Mouse (Mus musculus) neural tube, embryonic 15.5 days (tissue): ENCODE measurements at regions not wholly inside any gene's neighbourhood (a gene's known extent, or its start where the extent isn't known, plus 50 kb on each side); places are given as distances from the start of the nearest gene placed in this dataset.

Experiments used
- ATAC-seq: fragments of 200-750 bp; cut with Nextera tagmentation; 2 replicates; pipeline ENCODE4 v1.8.0; 2017; ENCODE audit warnings: mild to moderate bottlenecking, moderate TSS enrichment, moderate library complexity; ENCODE audit not compliant: low FRiP score
- H3K27ac ChIP-seq: fragments of 300-500 bp; sonication (generic); replicated peaks from 2 replicates; pipeline ENCODE4 v1.5.1; 2015; ENCODE audit warnings: mild to moderate bottlenecking, inconsistent platforms
- H3K27me3 ChIP-seq: fragments of 300-500 bp; sonication (generic); replicated peaks from 2 replicates; pipeline ENCODE4 v1.6.1; 2015; ENCODE audit warnings: inconsistent platforms
- H3K36me3 ChIP-seq: fragments of 300-500 bp; sonication (generic); 2 replicates; pipeline ENCODE4 v1.6.1; 2015; ENCODE audit warnings: inconsistent platforms
- H3K4me1 ChIP-seq: fragments of 300-500 bp; sonication (generic); 2 replicates; pipeline ENCODE4 v1.6.1; 2015; ENCODE audit warnings: inconsistent platforms
- H3K4me2 ChIP-seq: fragments of 300-500 bp; sonication (generic); 2 replicates; pipeline ENCODE4 v1.6.1; 2015; ENCODE audit warnings: inconsistent platforms, mild to moderate bottlenecking, moderate library complexity
- H3K4me3 ChIP-seq: fragments of 300-500 bp; sonication (generic); replicated peaks from 2 replicates; pipeline ENCODE4 v1.5.1; 2015; ENCODE audit warnings: mild to moderate bottlenecking, inconsistent platforms
- H3K9ac ChIP-seq: fragments of 300-500 bp; sonication (generic); replicated peaks from 2 replicates; pipeline ENCODE4 v1.6.1; 2015; ENCODE audit warnings: mild to moderate bottlenecking, inconsistent platforms
- H3K9me3 ChIP-seq: fragments of 300-500 bp; sonication (generic); replicated peaks from 2 replicates; pipeline ENCODE4 v1.6.1; 2016; ENCODE audit warnings: inconsistent platforms
- WGBS: fragments of 180-500 bp; shearing (Covaris S2); methylation state at CpG from one replicate; pipeline ENCODE4 v1.1.7; 2015; ENCODE audit warnings: mixed read lengths; 5-methylcytosine and 5-hydroxymethylcytosine counted together

GRCm38 (mm10) chr2:34082486-34082885 lies 194.7 kb upstream of the Mvb12b start:
- H3K9me3 ChIP-seq, result no peaks in the 10 kb centered on the region
- peaks cover 28% of the 10 kb centered on the region for H3K4me1 ChIP-seq
- H3K36me3 ChIP-seq, result no peaks in the 10 kb centered on the region
- 95% methylated on average over 7 of the region's 7 CpGs for WGBS
- no peak for ATAC-seq
- no peak overlapping the region for H3K27ac ChIP-seq
- H3K27me3 ChIP-seq, result no peaks in the 10 kb centered on the region
- no peak overlapping the region for H3K4me2 ChIP-seq
- H3K4me3 ChIP-seq, result no peak overlapping the region
- H3K9ac ChIP-seq, result no peak overlapping the region

- Histone ChIP-seq H3K9ac (no peak overlapping the region), H3K4me3 (no peak overlapping the region), H3K36me3 (no peaks in the 10 kb centered on the region), H3K9me3 (no peaks in the 10 kb centered on the region), H3K27ac (no peak overlapping the region), H3K4me2 (no peak overlapping the region), H3K4me1 (peaks cover 24% of the 10 kb centered on the region), H3K27me3 (no peaks in the 10 kb centered on the region)
- 15% methylated on average over 3 of the region's 3 CpGs for WGBS
- ATAC-seq, result no peak
Observed at GRCm38 (mm10) chr2:34080176-34080575, 192.4 kb upstream of the Mvb12b start.

GRCm38 (mm10) chr2:34079282-34079681 lies 191.5 kb upstream of the Mvb12b start:
- no peak overlapping the region for H3K27ac ChIP-seq
- 55% methylated on average over 12 of the region's 12 CpGs for WGBS
- no peak overlapping the region for H3K9ac ChIP-seq
- H3K4me3 ChIP-seq, result no peak overlapping the region
- ATAC-seq, result no peak
- H3K4me2 ChIP-seq, result no peak overlapping the region
- no peaks in the 10 kb centered on the region for H3K9me3 ChIP-seq
- H3K4me1 ChIP-seq, result peaks cover 24% of the 10 kb centered on the region
- no peaks in the 10 kb centered on the region for H3K36me3 ChIP-seq
- no peaks in the 10 kb centered on the region for H3K27me3 ChIP-seq

- 43% methylated on average over 4 of the region's 4 CpGs for WGBS
- no peaks in the 10 kb centered on the region for H3K9me3 ChIP-seq
- no peak overlapping the region for H3K27ac ChIP-seq
- no peak overlapping the region for H3K4me2 ChIP-seq
- ATAC-seq, result no peak
- no peaks in the 10 kb centered on the region for H3K27me3 ChIP-seq
- H3K9ac ChIP-seq, result no peak overlapping the region
- no peaks in the 10 kb centered on the region for H3K36me3 ChIP-seq
- no peak overlapping the region for H3K4me3 ChIP-seq
- peaks cover 24% of the 10 kb centered on the region for H3K4me1 ChIP-seq
Observed at GRCm38 (mm10) chr2:34078875-34079262, 191.1 kb upstream of the Mvb12b start.

- Histone ChIP-seq H3K9ac (no peak overlapping the region), H3K27ac (peak overlapping the region; percentile 45), H3K4me3 (no peak overlapping the region), H3K9me3 (no peaks in the 10 kb centered on the region), H3K36me3 (no peaks in the 10 kb centered on the region), H3K4me1 (peaks cover 24% of the 10 kb centered on the region), H3K4me2 (no peak overlapping the region), H3K27me3 (no peaks in the 10 kb centered on the region)
- WGBS, result 27% methylated on average over 3 of the region's 3 CpGs
- peak; percentile 79 for ATAC-seq
Observed at GRCm38 (mm10) chr2:34078248-34078874, 190.6 kb upstream of the Mvb12b start.

GRCm38 (mm10) chr2:34076346-34076745 lies 188.6 kb upstream of the Mvb12b start:
- 74% methylated on average over 4 of the region's 4 CpGs for WGBS
- ATAC-seq, result no peak
- Histone ChIP-seq H3K36me3 (no peaks in the 10 kb centered on the region), H3K9me3 (no peaks in the 10 kb centered on the region), H3K4me2 (no peak overlapping the region), H3K27ac (no peak overlapping the region), H3K4me1 (peaks cover 24% of the 10 kb centered on the region), H3K4me3 (no peak overlapping the region), H3K9ac (no peak overlapping the region), H3K27me3 (no peaks in the 10 kb centered on the region)

- no peaks in the 10 kb centered on the region for H3K27me3 ChIP-seq
- WGBS, result 79% methylated on average over 3 of the region's 3 CpGs
- no peaks in the 10 kb centered on the region for H3K36me3 ChIP-seq
- no peak for ATAC-seq
- no peak overlapping the region for H3K4me3 ChIP-seq
- no peak overlapping the region for H3K9ac ChIP-seq
- peaks cover 18% of the 10 kb centered on the region for H3K4me1 ChIP-seq
- H3K4me2 ChIP-seq, result no peak overlapping the region
- H3K9me3 ChIP-seq, result no peaks in the 10 kb centered on the region
- H3K27ac ChIP-seq, result no peak overlapping the region
Observed at GRCm38 (mm10) chr2:34074066-34074465, 186.3 kb upstream of the Mvb12b start.

GRCm38 (mm10) chr2:34065592-34065991 lies 177.8 kb upstream of the Mvb12b start:
- no peak overlapping the region for H3K4me2 ChIP-seq
- no peaks in the 10 kb centered on the region for H3K9me3 ChIP-seq
- WGBS, result 69% methylated on average over 13 of the region's 13 CpGs
- H3K36me3 ChIP-seq, result no peaks in the 10 kb centered on the region
- 0 out of 2 replicates have a peak, but pooled peaks cover 2% of the 10 kb centered on the region for H3K4me1 ChIP-seq
- no peaks in the 10 kb centered on the region for H3K27me3 ChIP-seq
- H3K27ac ChIP-seq, result no peak overlapping the region
- no peak for ATAC-seq
- H3K4me3 ChIP-seq, result no peak overlapping the region
- H3K9ac ChIP-seq, result no peak overlapping the region

- Histone ChIP-seq H3K27me3 (no peaks in the 10 kb centered on the region), H3K9ac (no peak overlapping the region), H3K4me1 (0 out of 2 replicates have a peak, but pooled peaks cover 2% of the 10 kb centered on the region), H3K27ac (no peak overlapping the region), H3K4me3 (no peak overlapping the region), H3K36me3 (no peaks in the 10 kb centered on the region), H3K4me2 (no peak overlapping the region), H3K9me3 (no peaks in the 10 kb centered on the region)
- ATAC-seq, result no peak
- 59% methylated on average over 10 of the region's 10 CpGs for WGBS
Observed at GRCm38 (mm10) chr2:34065090-34065489, 177.3 kb upstream of the Mvb12b start.

- WGBS, result 74% methylated on average over 13 of the region's 13 CpGs
- no peaks in the 10 kb centered on the region for H3K36me3 ChIP-seq
- H3K27ac ChIP-seq, result no peak overlapping the region
- H3K9me3 ChIP-seq, result no peaks in the 10 kb centered on the region
- H3K9ac ChIP-seq, result no peak overlapping the region
- no peaks in the 10 kb centered on the region for H3K27me3 ChIP-seq
- no peak for ATAC-seq
- no peak overlapping the region for H3K4me3 ChIP-seq
- H3K4me1 ChIP-seq, result no peaks in the 10 kb centered on the region
- H3K4me2 ChIP-seq, result no peak overlapping the region
Observed at GRCm38 (mm10) chr2:34056552-34056951, 168.8 kb upstream of the Mvb12b start.

- no peaks in the 10 kb centered on the region for H3K36me3 ChIP-seq
- H3K27ac ChIP-seq, result no peak overlapping the region
- H3K27me3 ChIP-seq, result no peaks in the 10 kb centered on the region
- no peak overlapping the region for H3K4me3 ChIP-seq
- ATAC-seq, result no peak
- no peak overlapping the region for H3K9ac ChIP-seq
- no peak overlapping the region for H3K4me2 ChIP-seq
- peaks cover 5% of the 10 kb centered on the region; the same call in 1 of the 2 replicates for H3K4me1 ChIP-seq
- H3K9me3 ChIP-seq, result no peaks in the 10 kb centered on the region
- WGBS, result 92% methylated on average over 5 of the region's 5 CpGs
Observed at GRCm38 (mm10) chr2:34043064-34043463, 155.3 kb upstream of the Mvb12b start.

- no peak for ATAC-seq
Observed at GRCm38 (mm10) chr2:34042336-34042735, 154.6 kb upstream of the Mvb12b start.

More at GRCm38 (mm10) chr2:34042336-34042735, 154.6 kb upstream of the Mvb12b start:
- Histone ChIP-seq H3K9me3 (no peaks in the 10 kb centered on the region), H3K9ac (no peak overlapping the region), H3K27ac (no peak overlapping the region), H3K4me2 (no peak overlapping the region), H3K4me1 (peaks cover 5% of the 10 kb centered on the region; the same call in 1 of the 2 replicates), H3K27me3 (no peaks in the 10 kb centered on the region), H3K36me3 (no peaks in the 10 kb centered on the region), H3K4me3 (no peak overlapping the region)
- 47% methylated on average over 7 of the region's 7 CpGs for WGBS
